Mouse (Mus musculus) olfactory bulb, adult 2 months (tissue): ENCODE results near the gene Sox5.

Experiments used
- CTCF ChIP-seq: fragments of 200-500 bp; IDR thresholded peaks from 2 replicates; pipeline ENCODE4 v1.5.1; 2012; ENCODE audit warnings: low read depth, mild to moderate bottlenecking, low read length, moderate library complexity; ENCODE audit not compliant: insufficient read depth
- POLR2A ChIP-seq: fragments of 200-500 bp; IDR thresholded peaks from 2 replicates; pipeline ENCODE4 v1.6.1; 2012; ENCODE audit warnings: mild to moderate bottlenecking, low read depth, low read length, moderate library complexity; ENCODE audit not compliant: insufficient read depth

- no peak for TF ChIP-seq CTCF
- TF ChIP-seq POLR2A: no peak
Measured at GRCm38 (mm10) chr6:143957063-143957462, 824.7 kb downstream of the Sox5 start.
